Mouse (Mus musculus): Measurements from ENCODE around the gene Wdr74.
"Not testable (repeated sequence)": the region's sequence is repeated elsewhere in the genome, so short reads cannot be mapped to it uniquely, and the experiment has no call there.

Gene Wdr74

GRCm38 (mm10) chr19:8715868-8716766 is 19.5 kb upstream of the Wdr74 start:
- DNase-seq (ENCODE audit: low read depth, low spot score): peak; percentile 96

- DNase-seq (ENCODE audit: low read depth, low spot score): peak; percentile 70
Measured at GRCm38 (mm10) chr19:8716767-8717475, 18.7 kb upstream of the Wdr74 start.

GRCm38 (mm10) chr19:8718357-8718756 is 17.3 kb upstream of the Wdr74 start:
- DNase-seq (ENCODE audit: low read depth, low spot score): peak; percentile 78

- not testable (repeated sequence) for DNase-seq (ENCODE audit: low read depth, low spot score)
Measured at GRCm38 (mm10) chr19:8719037-8719436, 16.6 kb upstream of the Wdr74 start.

GRCm38 (mm10) chr19:8721378-8721777 is 14.2 kb upstream of the Wdr74 start:
- no peak for DNase-seq (ENCODE audit: low read depth, low spot score)

GRCm38 (mm10) chr19:8722021-8722420 is 13.6 kb upstream of the Wdr74 start:
- DNase-seq (ENCODE audit: low read depth, low spot score): no peak

- DNase-seq (ENCODE audit: low read depth, low spot score): no peak
Measured at GRCm38 (mm10) chr19:8722559-8722906, 13.1 kb upstream of the Wdr74 start.

GRCm38 (mm10) chr19:8722907-8723573 is 12.6 kb upstream of the Wdr74 start, which contains the start of gene Slc3a2:
Gene Slc3a2, minus strand, starts transcription at chr19:8723369.
- DNase-seq (ENCODE audit: low read depth, low spot score): peak; percentile 99

GRCm38 (mm10) chr19:8723574-8724346 is 11.9 kb upstream of the Wdr74 start:
- no peak for DNase-seq (ENCODE audit: low read depth, low spot score)

GRCm38 (mm10) chr19:8724392-8724791 is 11.2 kb upstream of the Wdr74 start:
- no peak for DNase-seq (ENCODE audit: low read depth, low spot score)

GRCm38 (mm10) chr19:8725081-8725613 is 10.5 kb upstream of the Wdr74 start:
- DNase-seq (ENCODE audit: low read depth, low spot score): no peak

- no peak for DNase-seq (ENCODE audit: low read depth, low spot score)
Measured at GRCm38 (mm10) chr19:8726609-8727390, 8.8 kb upstream of the Wdr74 start.

GRCm38 (mm10) chr19:8727495-8728114 is 8.0 kb upstream of the Wdr74 start:
- DNase-seq (ENCODE audit: low read depth, low spot score): peak; percentile 61

- DNase-seq (ENCODE audit: low read depth, low spot score): not testable (repeated sequence)
Measured at GRCm38 (mm10) chr19:8728335-8729099, 7.1 kb upstream of the Wdr74 start.

GRCm38 (mm10) chr19:8734334-8734733 is 1.3 kb upstream of the Wdr74 start:
- no peak for DNase-seq (ENCODE audit: low read depth, low spot score)

- peak; percentile 58 for DNase-seq (ENCODE audit: low read depth, low spot score)
Measured at GRCm38 (mm10) chr19:8736160-8736467, 487 bp downstream of the Wdr74 start.

- no peak for DNase-seq (ENCODE audit: low read depth, low spot score)
Measured at GRCm38 (mm10) chr19:8738911-8739310, 3.3 kb downstream of the Wdr74 start.

- DNase-seq (ENCODE audit: low read depth, low spot score): no peak
Measured at GRCm38 (mm10) chr19:8739646-8740045, 4.0 kb downstream of the Wdr74 start.

GRCm38 (mm10) chr19:8740603-8741002 is 5.0 kb downstream of the Wdr74 start, which contains the start of gene 1700092M07Rik:
Gene 1700092M07Rik, plus strand, starts transcription at chr19:8740718.
- peak; percentile 32 for DNase-seq (ENCODE audit: low read depth, low spot score)

Data from ES-CJ7 (cell line).